Comparison of ENCODE assay signal across 20 mouse cellular contexts in genomic region chr11:64559388-64559787, GRCm38 (mm10).
DNase-seq lines count a peak whose midpoint lies in the region; ATAC-seq lines count a peak whose summit lies in the region.
"Had no signal": no experiment of that assay in that cellular context is flagged by ENCODE, and none has a peak within 500 bp of the region (broad histone marks: within the 10 kb centered on the region; RNA-seq: fewer than 3 reads in every experiment).

No protein-coding gene starts in this region.

- DNase-seq in embryonic facial prominence, embryonic 14.5 days (ENCODE audit: low spot score), result peak; percentile 46
- no peak for DNase-seq in embryonic facial prominence, embryonic 10.5 days (ENCODE audit: low spot score)
- DNase-seq in heart, adult 9 months (ENCODE audit: low spot score in 2 of 2), result peak; percentile 39 to 57
- no peak for DNase-seq in lung, postnatal 4 days
- no peak for DNase-seq in frontal cortex, postnatal 25 days (ENCODE audit: low spot score in 2 of 2)
- DNase-seq: adrenal gland, postnatal 10 days; cerebellum, adult 11 months; cerebellum, adult 8-10 months; cerebellum, postnatal 14 days; embryo, embryonic 11 days; forebrain, postnatal 0 days; gastrocnemius, adult 2 months; gastrocnemius, postnatal 25 days; kidney, adult 11 months had no signal

- no peaks in the 10 kb centered on the region for H3K4me1 ChIP-seq in embryonic facial prominence, embryonic 14.5 days (ENCODE audit: control insufficient read depth, insufficient read depth, low read length)
- peaks cover 3% of the 10 kb centered on the region; the same call in 1 of the 2 replicates for H3K4me1 ChIP-seq in embryonic facial prominence, embryonic 10.5 days
- peaks cover 7% of the 10 kb centered on the region; the same call in 1 of the 2 replicates for H3K4me1 ChIP-seq in heart, embryonic 11.5 days (ENCODE audit: control insufficient read depth, insufficient read depth, low read length)
- H3K4me1 ChIP-seq in lung, embryonic 16.5 days (replicated peaks; ENCODE audit: control insufficient read depth, insufficient read depth, low read length), result no peaks in the 10 kb centered on the region
- H3K4me1 ChIP-seq: embryonic facial prominence, embryonic 12.5 days; forebrain, embryonic 13.5 days; hindbrain, embryonic 13.5 days had no signal

- H3K9ac ChIP-seq in embryonic facial prominence, embryonic 14.5 days (ENCODE audit: low read depth, low read length), result no peak overlapping the region
- no peak overlapping the region for H3K9ac ChIP-seq in heart, embryonic 11.5 days (ENCODE audit: low read depth, low read length)
- no peak overlapping the region for H3K9ac ChIP-seq in lung, embryonic 16.5 days (ENCODE audit: low read length)
- H3K9ac ChIP-seq: embryonic facial prominence, embryonic 12.5 days; forebrain, embryonic 13.5 days; forebrain, postnatal 0 days; hindbrain, embryonic 13.5 days had no signal

- no peak overlapping the region for H3K4me3 ChIP-seq in embryonic facial prominence, embryonic 14.5 days (ENCODE audit: low read depth, low read length)
- H3K4me3 ChIP-seq in embryonic facial prominence, embryonic 10.5 days, result no peak overlapping the region
- H3K4me3 ChIP-seq in heart, embryonic 11.5 days (ENCODE audit: low read depth, low read length), result no peak overlapping the region
- H3K4me3 ChIP-seq in lung, embryonic 16.5 days (ENCODE audit: low read length), result no peak overlapping the region
- H3K4me3 ChIP-seq: embryonic facial prominence, embryonic 12.5 days; forebrain, embryonic 13.5 days; gastrocnemius, adult 2 months; hindbrain, embryonic 13.5 days had no signal

- H3K9me3 ChIP-seq in embryonic facial prominence, embryonic 14.5 days (ENCODE audit: control insufficient read depth, low read length), result no peaks in the 10 kb centered on the region
- H3K9me3 ChIP-seq in embryonic facial prominence, embryonic 10.5 days, result no peaks in the 10 kb centered on the region
- H3K9me3 ChIP-seq in heart, embryonic 11.5 days (replicated peaks; ENCODE audit: control insufficient read depth, low read length), result no peaks in the 10 kb centered on the region
- no peaks in the 10 kb centered on the region for H3K9me3 ChIP-seq in lung, embryonic 16.5 days (ENCODE audit: control insufficient read depth, low read length)
- H3K9me3 ChIP-seq: embryonic facial prominence, embryonic 12.5 days; forebrain, embryonic 13.5 days; hindbrain, embryonic 13.5 days had no signal

- ATAC-seq in embryonic facial prominence, embryonic 14.5 days (ENCODE audit: low read depth), result no peak
- ATAC-seq in heart, embryonic 11.5 days (replicated peaks; ENCODE audit: insufficient number of reproducible peaks, low FRiP score, low TSS enrichment), result no peak
- peak; percentile 59; the same call in 1 of the 2 replicates for ATAC-seq in lung, embryonic 16.5 days (ENCODE audit: low read depth)
- ATAC-seq: forebrain, embryonic 13.5 days; forebrain, postnatal 0 days; hindbrain, postnatal 0 days had no signal

- no peak overlapping the region for H3K4me2 ChIP-seq in embryonic facial prominence, embryonic 14.5 days (ENCODE audit: low read depth, low read length)
- no peak overlapping the region for H3K4me2 ChIP-seq in heart, embryonic 11.5 days
- no peak overlapping the region for H3K4me2 ChIP-seq in lung, embryonic 16.5 days (ENCODE audit: low read depth, low read length)
- H3K4me2 ChIP-seq: embryonic facial prominence, embryonic 12.5 days; forebrain, embryonic 13.5 days; hindbrain, embryonic 13.5 days had no signal

- no peaks in the 10 kb centered on the region for H3K36me3 ChIP-seq in embryonic facial prominence, embryonic 14.5 days (ENCODE audit: control insufficient read depth, insufficient read depth, low read length)
- H3K36me3 ChIP-seq in embryonic facial prominence, embryonic 10.5 days (replicated peaks), result no peaks in the 10 kb centered on the region
- no peaks in the 10 kb centered on the region for H3K36me3 ChIP-seq in heart, embryonic 11.5 days (ENCODE audit: control insufficient read depth, insufficient read depth, low read length)
- no peaks in the 10 kb centered on the region for H3K36me3 ChIP-seq in lung, embryonic 16.5 days (ENCODE audit: control insufficient read depth, insufficient read depth, low read length)
- H3K36me3 ChIP-seq: embryonic facial prominence, embryonic 12.5 days; hindbrain, embryonic 13.5 days had no signal

- 42% methylated on average over 1 of the region's 1 CpGs for WGBS in embryonic facial prominence, embryonic 14.5 days
- WGBS in embryonic facial prominence, embryonic 10.5 days, result 75% methylated on average over 1 of the region's 1 CpGs
- 68% methylated on average over 1 of the region's 1 CpGs for WGBS in heart, embryonic 11.5 days (ENCODE audit: insufficient replicate concordance)
- 44% methylated on average over 1 of the region's 1 CpGs for WGBS in lung, embryonic 16.5 days

- H3K27me3 ChIP-seq in embryonic facial prominence, embryonic 14.5 days (replicated peaks; ENCODE audit: control insufficient read depth, insufficient read depth, low read length), result no peaks in the 10 kb centered on the region
- peaks cover 1% of the 10 kb centered on the region; the same call in 1 of the 2 replicates for H3K27me3 ChIP-seq in embryonic facial prominence, embryonic 10.5 days (replicated peaks; ENCODE audit: low read depth, poor library complexity, severe bottlenecking)
- H3K27me3 ChIP-seq in heart, embryonic 11.5 days (ENCODE audit: control insufficient read depth, insufficient read depth, low read length), result no peaks in the 10 kb centered on the region
- no peaks in the 10 kb centered on the region for H3K27me3 ChIP-seq in lung, embryonic 16.5 days (ENCODE audit: control insufficient read depth, insufficient read depth, low read depth, low read length)
- H3K27me3 ChIP-seq: embryonic facial prominence, embryonic 12.5 days; forebrain, embryonic 13.5 days; hindbrain, embryonic 13.5 days had no signal

- no peak overlapping the region for H3K27ac ChIP-seq in embryonic facial prominence, embryonic 14.5 days (replicated peaks; ENCODE audit: low read depth, low read length)
- H3K27ac ChIP-seq in embryonic facial prominence, embryonic 10.5 days (replicated peaks), result no peak overlapping the region
- H3K27ac ChIP-seq in heart, embryonic 11.5 days (ENCODE audit: low read depth, low read length), result no peak overlapping the region
- no peak overlapping the region for H3K27ac ChIP-seq in lung, embryonic 16.5 days (ENCODE audit: low read length)
- H3K27ac ChIP-seq: embryonic facial prominence, embryonic 12.5 days; forebrain, embryonic 13.5 days; gastrocnemius, adult 2 months; hindbrain, embryonic 13.5 days; hindbrain, postnatal 0 days had no signal

Comparison
In these comparisons a context has a peak if more than half of its experiments do, and no peak if none do; other contexts are left out.
1. DNase-seq: peak in embryonic facial prominence, embryonic 14.5 days (single experiment) and heart, adult 9 months (2 of 2); none in embryonic facial prominence, embryonic 10.5 days (single experiment), lung, postnatal 4 days (0 of 2) and frontal cortex, postnatal 25 days (0 of 2).